Mouse (Mus musculus) liver, embryonic 14.5 days (tissue): Measurements from ENCODE around the gene P3h3.

Source experiments
- CTCF ChIP-seq: IDR thresholded peaks from 2 replicates; pipeline ENCODE4 v1.5.1; 2016; ENCODE audit warnings: antibody characterized with exemption, low read depth, control low read depth
- EP300 ChIP-seq: IDR thresholded peaks from 2 replicates; pipeline ENCODE4 v1.6.1; 2016; ENCODE audit warnings: antibody characterized with exemption, low read depth

GRCm38 (mm10) chr6:124887986-124888385 lies 30.4 kb upstream of the P3h3 start, which contains the start of gene Cd4:
- TF ChIP-seq CTCF (no peak), EP300 (no peak)
